Mouse (Mus musculus) liver, adult 2 months (tissue): ENCODE measurements at regions not wholly inside any gene's neighbourhood (a gene's known extent, or its start where the extent isn't known, plus 50 kb on each side); places are given as distances from the start of the nearest gene placed in this dataset.

ENCODE experiments used
- CTCF ChIP-seq: fragments of 200-500 bp; IDR thresholded peaks from 2 replicates; pipeline ENCODE4 v1.5.1; 2011; ENCODE audit warnings: low read depth, low read length, control low read depth
- POLR2A ChIP-seq: fragments of 200-500 bp; IDR thresholded peaks from 2 replicates; pipeline ENCODE4 v1.6.1; 2011; ENCODE audit warnings: low read length, control low read depth; ENCODE audit not compliant: insufficient read depth; ENCODE audit errors: extremely low read depth

DNA sequence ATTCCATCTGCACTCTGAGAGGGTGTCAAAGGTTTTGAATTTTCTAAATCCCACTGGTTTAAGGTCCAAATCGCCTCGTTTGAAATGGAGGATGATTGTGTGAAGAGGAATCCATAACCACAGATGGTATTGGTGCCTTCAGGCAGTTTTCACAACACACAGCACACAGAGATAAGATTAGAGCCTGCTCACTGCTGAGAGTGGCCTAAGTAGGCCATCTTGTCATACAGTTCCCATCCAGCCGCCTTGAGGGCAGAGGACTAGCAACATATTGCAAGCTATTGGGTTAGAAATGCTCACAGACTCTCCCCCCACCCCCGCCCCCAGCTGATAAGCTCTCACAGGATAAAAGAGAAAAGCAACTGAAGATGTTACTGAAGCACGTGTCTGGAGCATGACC, 303.8 kb downstream of the Sqor start:
- no peak for TF ChIP-seq CTCF
- no peak for TF ChIP-seq POLR2A
